Mouse (Mus musculus) erythroblast, embryonic 14.5 days (primary cell): Measurements from ENCODE around the gene Kif5a.

Experiments used
- GATA1 ChIP-seq: IDR thresholded peaks from 2 replicates; pipeline ENCODE4 v1.6.1; 2012; ENCODE audit warnings: low read length, inconsistent platforms, mixed read lengths
- TAL1 ChIP-seq: IDR thresholded peaks from 3 replicates; pipeline ENCODE4 v1.6.1; 2012; ENCODE audit warnings: low read length, inconsistent platforms, mixed read lengths

DNA sequence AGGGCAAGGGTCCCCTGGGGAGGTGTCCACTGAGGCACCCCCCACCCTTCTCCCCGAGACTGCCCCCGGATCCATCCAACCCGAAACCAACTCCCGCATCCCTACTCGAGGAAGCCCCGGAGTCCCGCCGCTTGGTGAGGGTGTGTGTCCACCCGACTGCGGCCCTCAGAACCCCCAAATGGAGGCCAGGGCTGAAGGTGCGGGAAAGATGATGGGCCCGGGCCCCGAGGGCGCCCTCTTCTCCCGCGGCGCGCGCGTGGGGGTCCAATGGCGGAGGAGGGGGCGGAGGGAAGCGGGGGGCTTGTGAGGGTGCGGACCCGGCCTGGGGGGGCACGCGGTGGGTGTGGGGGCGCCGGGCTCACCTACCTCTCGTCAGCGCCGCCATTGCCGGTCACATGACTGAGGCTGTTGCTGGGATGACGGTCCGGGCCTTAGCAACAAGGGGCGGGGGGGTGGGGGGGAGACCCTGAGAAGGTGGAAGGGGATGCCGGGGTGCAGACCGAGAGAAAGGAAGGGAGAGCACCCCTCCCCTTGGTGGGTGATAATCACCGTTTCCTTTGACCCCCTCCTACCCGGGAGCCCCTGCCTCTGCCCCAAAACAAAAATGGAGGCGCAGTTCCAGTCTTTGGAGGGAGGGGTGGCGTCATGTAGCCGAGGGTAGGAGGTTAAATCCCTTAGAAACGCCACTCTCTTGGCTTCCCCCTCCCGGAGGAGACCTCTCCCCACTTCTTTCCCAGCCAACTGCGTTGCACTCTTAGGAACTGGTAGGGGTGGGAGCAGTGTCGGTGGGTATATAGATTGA, 67.6 kb downstream of the Kif5a start, which contains the start of gene Dtx3:
- TF ChIP-seq GATA1 (no peak), TAL1 (no peak)
